Mouse (Mus musculus): Measurements from ENCODE around the gene Sash3. TPM values are rescaled to one million over a fixed set of nuclear protein-coding genes. Genes with fewer than 3 reads are reported as not detected.

Gene Sash3
- 41.1 and 50.4 TPM in 2 replicates for polyA plus RNA-seq (2012; rRNA removed; ENCODE audit: low replicate concordance)

GRCm38 (mm10) chrX:48146262-48146661 lies at the start of gene Sash3:
TSS of gene Sash3 (plus strand) at chrX:48146436.

DNA sequence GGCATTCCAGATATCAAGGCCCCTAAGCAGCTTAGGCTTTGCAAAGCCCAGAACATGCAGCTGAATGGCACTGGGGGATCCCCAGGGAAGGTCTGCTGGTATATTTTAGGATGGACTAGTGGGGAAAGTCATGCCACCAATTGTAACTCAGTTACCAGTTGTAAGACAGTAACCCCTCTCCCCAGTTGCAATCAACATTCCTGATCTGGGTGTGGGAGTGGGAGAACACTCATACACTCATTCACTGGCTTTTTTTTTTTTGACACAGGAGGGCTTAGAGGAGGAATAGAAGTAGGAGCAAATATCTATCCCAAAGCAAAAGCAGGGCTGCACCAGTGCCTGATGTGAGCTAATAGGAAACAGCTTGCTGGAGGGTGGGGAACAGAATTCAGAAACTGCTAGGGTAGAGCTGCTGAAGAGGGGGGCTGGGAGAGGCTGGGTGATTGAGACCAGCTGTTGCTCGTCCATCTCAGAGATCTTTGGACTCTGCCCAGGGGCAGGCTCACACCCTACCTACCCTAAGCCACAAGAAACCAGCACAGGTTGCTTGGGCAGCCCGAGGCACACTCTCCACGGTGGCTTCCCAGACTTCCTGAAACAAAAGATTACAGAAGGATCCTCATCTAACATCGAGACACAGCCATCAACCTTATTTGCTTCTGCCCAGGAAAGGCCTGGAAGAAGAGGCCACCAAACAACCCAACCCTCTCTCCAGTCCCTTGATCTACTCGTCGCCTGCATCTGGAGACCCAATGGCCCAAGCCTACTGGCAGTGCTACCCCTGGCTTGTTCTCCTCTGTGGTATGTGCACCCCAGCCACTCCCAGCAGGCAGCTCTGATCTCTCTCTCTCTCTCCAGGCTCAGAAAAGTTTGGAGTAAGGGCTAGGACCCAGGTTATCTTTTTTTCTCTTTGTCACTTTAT lies 37.6 kb upstream of the Sash3 start, which contains the start of gene Xpnpep2:
Gene Xpnpep2 (plus strand): TSS at position 332 of the 922 bp plus-strand sequence.

DNA sequence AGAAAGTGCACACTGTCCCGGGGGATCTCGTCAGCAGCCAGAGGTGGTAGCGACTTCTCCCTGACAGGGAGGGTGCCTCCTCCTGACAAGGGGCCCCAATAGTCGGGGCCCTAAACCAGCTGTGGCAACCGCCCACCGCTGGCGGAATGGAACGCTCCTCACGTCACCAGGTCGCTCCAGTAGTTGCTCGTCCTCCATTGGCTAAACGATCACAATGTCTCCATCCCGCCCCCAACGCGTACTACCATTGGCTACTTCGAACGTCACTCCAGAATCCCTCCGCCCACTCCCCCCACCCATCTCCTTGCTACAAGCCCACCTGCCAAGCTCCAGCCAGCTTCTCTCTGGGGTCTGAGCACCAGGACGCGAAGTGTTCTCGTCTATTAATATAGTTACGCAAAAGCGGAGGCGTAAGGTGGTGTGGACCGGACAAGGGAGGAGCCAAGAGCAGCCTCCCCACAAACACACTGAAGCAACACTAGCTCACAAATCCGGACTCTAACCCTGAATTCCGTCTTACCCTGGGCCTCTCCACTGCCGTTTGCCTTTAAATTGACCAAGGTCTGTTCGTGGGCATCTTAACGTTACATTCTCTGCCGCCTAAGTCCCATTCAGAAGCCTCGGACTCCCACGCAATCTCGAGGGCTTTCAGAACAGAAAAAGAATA lies 62.4 kb downstream of the Sash3 start, which contains the start of gene Zdhhc9:
Gene Zdhhc9 (minus strand): TSS at position 360 of the 667 bp plus-strand sequence.

Other genes with a start within 250 kb of the Sash3 start
- 6.7 and 21.2 TPM in 2 replicates for gene Ocrl, start 234.0 kb upstream of the Sash3 start, polyA plus RNA-seq (2012; rRNA removed; ENCODE audit: low replicate concordance)
- gene Apln, start 111.6 kb upstream of the Sash3 start, polyA plus RNA-seq (2012; rRNA removed; ENCODE audit: low replicate concordance), result 5.5 and 6.0 TPM in 2 replicates
- gene Xpnpep2, start 37.7 kb upstream of the Sash3 start, polyA plus RNA-seq (2012; rRNA removed; ENCODE audit: low replicate concordance), result 2.7 and 5.5 TPM in 2 replicates
- gene Zdhhc9, start 62.4 kb downstream of the Sash3 start, polyA plus RNA-seq (2012; rRNA removed; ENCODE audit: low replicate concordance), result 15.7 and 27.5 TPM in 2 replicates
- 1.2 and 3.1 TPM in 2 replicates for gene Utp14a, start 110.4 kb downstream of the Sash3 start, polyA plus RNA-seq (2012; rRNA removed; ENCODE audit: low replicate concordance)
- gene Bcorl1, start 194.9 kb downstream of the Sash3 start, polyA plus RNA-seq (2012; rRNA removed; ENCODE audit: low replicate concordance), result 4.5 and 4.9 TPM in 2 replicates

All from mammary gland, adult 2 months (tissue).